Mouse (Mus musculus) midbrain, embryonic 16.5 days (tissue): ENCODE results near the gene Fam107b. TPM values are rescaled to one million over a fixed set of nuclear protein-coding genes. Genes with fewer than 3 reads are reported as not detected.

ENCODE experiments used
- ATAC-seq: fragments of 200-750 bp; cut with Nextera tagmentation; 2 replicates; pipeline ENCODE4 v1.8.0; 2017; ENCODE audit warnings: moderate TSS enrichment
- H3K27ac ChIP-seq: fragments of 300-500 bp; sonication (generic); 2 replicates; pipeline ENCODE4 v1.5.1; 2014; ENCODE audit warnings: mild to moderate bottlenecking, low read length, mixed read lengths
- H3K27me3 ChIP-seq: fragments of 300-500 bp; sonication (generic); 2 replicates; pipeline ENCODE4 v1.6.1; 2014; ENCODE audit warnings: low read depth, low read length, mixed read lengths; ENCODE audit not compliant: control insufficient read depth, insufficient read depth
- H3K36me3 ChIP-seq: fragments of 300-500 bp; sonication (generic); 2 replicates; pipeline ENCODE4 v1.6.1; 2014; ENCODE audit warnings: mild to moderate bottlenecking, low read length, moderate library complexity, mixed read lengths; ENCODE audit not compliant: control insufficient read depth, insufficient read depth
- H3K4me1 ChIP-seq: fragments of 300-500 bp; sonication (generic); 2 replicates; pipeline ENCODE4 v1.6.1; 2014; ENCODE audit warnings: mild to moderate bottlenecking, low read length, mixed read lengths; ENCODE audit not compliant: control insufficient read depth, insufficient read depth
- H3K4me2 ChIP-seq: fragments of 300-500 bp; sonication (generic); 2 replicates; pipeline ENCODE4 v1.6.1; 2014; ENCODE audit warnings: mild to moderate bottlenecking, low read length, mixed read lengths
- H3K4me3 ChIP-seq: fragments of 300-500 bp; sonication (generic); 2 replicates; pipeline ENCODE4 v1.5.1; 2014; ENCODE audit warnings: low read depth, mild to moderate bottlenecking, low read length, moderate library complexity, mixed read lengths
- H3K9ac ChIP-seq: fragments of 300-500 bp; sonication (generic); 2 replicates; pipeline ENCODE4 v1.6.1; 2014; ENCODE audit warnings: low read depth, low read length, mixed read lengths
- H3K9me3 ChIP-seq: fragments of 300-500 bp; sonication (generic); replicated peaks from 2 replicates; pipeline ENCODE4 v1.6.1; 2014; ENCODE audit warnings: mild to moderate bottlenecking, low read length, mixed read lengths; ENCODE audit not compliant: control insufficient read depth, poor library complexity, severe bottlenecking
- WGBS: fragments of 180-500 bp; shearing (Covaris S2); extraction: QIAGEN DNeasy Blood & Tissue Kit; methylation state at CpG from one replicate; pipeline ENCODE4 v1.1.7; 2014; 5-methylcytosine and 5-hydroxymethylcytosine counted together
- polyA plus RNA-seq: library from polyadenylated mRNA; unstranded; fragments of >200 nt; fragmentation: Nextera tagmentation; extraction: Ambion mirVana; gene quantifications from 2 replicates; pipeline ENCODE4 v1.2.1, GENCODE M21; 2015

The Fam107b gene
- polyA plus RNA-seq, 1 experiment from 2014 or later = 27.9 TPM

DNA sequence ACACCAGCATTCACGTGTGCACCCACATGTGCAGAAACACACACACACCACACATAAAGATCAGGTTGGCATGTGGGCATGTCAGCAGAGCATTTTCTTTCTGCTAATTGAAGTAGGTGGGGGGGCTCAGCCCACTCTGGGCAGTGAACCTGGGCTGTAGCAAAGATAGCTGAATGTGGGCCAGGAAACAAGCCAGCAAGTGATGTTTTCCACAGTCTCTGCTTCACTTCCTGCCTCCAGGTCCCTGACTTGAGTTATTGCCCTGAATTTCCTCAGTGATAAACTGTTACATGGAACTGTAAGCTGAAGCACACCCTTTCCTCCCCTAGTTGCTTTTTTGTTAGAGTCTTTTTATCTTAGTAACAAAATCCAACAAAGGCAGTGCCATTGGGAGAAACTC, 6.1 kb downstream of the Fam107b start:
- Histone ChIP-seq H3K36me3 (no peaks in the 10 kb centered on the region), H3K9me3 (no peaks in the 10 kb centered on the region), H3K27ac (no peak overlapping the region), H3K27me3 (no peaks in the 10 kb centered on the region), H3K4me2 (no peak overlapping the region), H3K4me1 (no peaks in the 10 kb centered on the region), H3K9ac (no peak overlapping the region), H3K4me3 (no peak overlapping the region)
- no peak for ATAC-seq
- 86% methylated on average over 1 of the region's 1 CpGs for WGBS

DNA sequence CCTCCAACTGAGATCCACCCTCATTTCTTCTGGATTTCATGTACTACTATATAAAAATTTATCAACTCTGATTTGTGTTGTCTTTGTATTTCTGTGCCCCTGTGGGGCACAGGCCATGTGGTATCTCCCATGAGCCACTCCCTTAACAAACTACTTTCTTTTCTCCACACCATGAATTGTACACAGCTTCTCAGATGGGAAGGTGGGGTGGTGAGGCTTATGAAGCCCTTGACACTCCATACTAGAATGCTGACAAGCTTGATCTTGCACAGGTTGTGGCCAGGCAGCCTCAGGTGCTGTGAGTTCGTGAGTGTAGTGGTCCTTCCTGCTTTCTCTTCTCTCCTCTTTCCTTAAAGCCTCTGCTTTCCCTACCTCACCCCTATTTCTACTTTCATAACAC, 6.9 kb downstream of the Fam107b start:
- Histone ChIP-seq H3K4me3 (no peak overlapping the region), H3K4me2 (no peak overlapping the region), H3K9ac (no peak overlapping the region), H3K27me3 (no peaks in the 10 kb centered on the region), H3K9me3 (no peaks in the 10 kb centered on the region), H3K4me1 (no peaks in the 10 kb centered on the region), H3K27ac (no peak overlapping the region), H3K36me3 (no peaks in the 10 kb centered on the region)
- 69% methylated on average over 1 of the region's 1 CpGs for WGBS
- ATAC-seq = no peak

DNA sequence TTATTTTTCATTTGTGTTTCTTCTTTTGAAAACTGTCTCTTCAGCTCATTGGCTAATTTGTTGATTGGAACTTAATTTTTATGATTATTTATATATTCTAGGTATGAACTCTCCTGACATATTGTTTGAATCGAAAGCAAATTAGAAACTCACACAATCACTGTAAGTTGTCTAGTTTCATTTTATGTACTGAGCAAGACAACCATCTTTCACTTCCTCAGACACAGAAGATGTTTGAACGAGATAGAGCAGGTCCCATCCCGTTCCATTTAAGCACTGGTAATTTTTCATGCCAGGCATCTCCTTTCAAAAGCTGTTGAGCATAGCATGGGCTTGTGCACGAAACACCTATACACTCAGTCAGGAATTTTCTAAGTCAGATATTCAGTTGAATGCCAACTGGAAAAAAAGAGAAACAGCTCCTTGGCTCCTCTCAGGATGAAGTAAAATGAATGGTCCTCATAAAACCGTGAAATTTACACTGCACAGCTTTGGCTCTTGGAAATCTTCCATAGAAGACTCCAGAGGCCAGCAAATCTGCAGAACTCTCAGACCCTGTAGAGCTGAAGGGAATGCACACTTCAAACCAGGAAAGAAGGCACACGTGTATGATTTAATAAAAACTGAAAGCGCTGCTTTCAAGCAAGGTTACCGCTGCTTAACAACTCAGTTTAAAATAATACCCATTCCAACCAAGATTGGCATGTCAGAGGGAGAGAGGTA, 8.1 kb downstream of the Fam107b start:
- Histone ChIP-seq H3K27me3 (no peaks in the 10 kb centered on the region), H3K4me3 (no peak overlapping the region), H3K4me1 (no peaks in the 10 kb centered on the region), H3K27ac (no peak overlapping the region), H3K9ac (no peak overlapping the region), H3K36me3 (no peaks in the 10 kb centered on the region), H3K4me2 (no peak overlapping the region), H3K9me3 (no peaks in the 10 kb centered on the region)
- WGBS = 88% methylated on average over 8 of the region's 8 CpGs
- no peak for ATAC-seq

DNA sequence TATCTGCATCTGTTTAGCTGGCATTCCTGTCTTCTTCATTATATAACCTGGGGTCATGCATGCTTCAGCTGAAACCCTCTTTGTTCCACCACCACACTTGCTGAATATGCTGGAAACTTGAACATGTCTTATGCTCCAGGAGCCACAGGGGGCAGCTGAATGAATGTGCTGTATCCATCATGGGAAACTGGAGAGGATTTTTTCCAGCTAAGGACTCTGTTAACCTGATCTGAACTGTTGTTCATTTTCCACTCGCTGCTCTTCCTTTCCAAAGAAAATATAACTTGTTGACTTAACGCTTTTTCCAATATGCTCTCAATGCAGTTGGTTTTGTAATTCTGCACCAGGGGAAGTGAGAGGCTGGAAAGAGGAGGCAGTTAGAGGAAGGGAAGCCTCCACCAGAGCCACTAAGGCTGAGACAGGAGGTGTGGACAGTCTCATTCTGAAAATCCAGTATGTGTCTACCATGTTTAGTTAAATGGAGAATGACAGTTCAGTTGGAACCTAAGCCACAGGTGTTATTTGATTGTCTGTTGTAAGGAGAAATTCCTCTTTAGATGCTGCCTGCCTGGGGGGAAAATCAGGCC, 9.1 kb downstream of the Fam107b start:
- H3K4me2 ChIP-seq = no peak overlapping the region
- H3K4me3 ChIP-seq = no peak overlapping the region
- no peaks in the 10 kb centered on the region for H3K36me3 ChIP-seq
- H3K9me3 ChIP-seq = no peaks in the 10 kb centered on the region
- no peak for ATAC-seq
- 78% methylated on average over 2 of the region's 2 CpGs for WGBS
- no peak overlapping the region for H3K9ac ChIP-seq
- H3K27ac ChIP-seq = no peak overlapping the region
- H3K27me3 ChIP-seq = no peaks in the 10 kb centered on the region
- H3K4me1 ChIP-seq = no peaks in the 10 kb centered on the region

DNA sequence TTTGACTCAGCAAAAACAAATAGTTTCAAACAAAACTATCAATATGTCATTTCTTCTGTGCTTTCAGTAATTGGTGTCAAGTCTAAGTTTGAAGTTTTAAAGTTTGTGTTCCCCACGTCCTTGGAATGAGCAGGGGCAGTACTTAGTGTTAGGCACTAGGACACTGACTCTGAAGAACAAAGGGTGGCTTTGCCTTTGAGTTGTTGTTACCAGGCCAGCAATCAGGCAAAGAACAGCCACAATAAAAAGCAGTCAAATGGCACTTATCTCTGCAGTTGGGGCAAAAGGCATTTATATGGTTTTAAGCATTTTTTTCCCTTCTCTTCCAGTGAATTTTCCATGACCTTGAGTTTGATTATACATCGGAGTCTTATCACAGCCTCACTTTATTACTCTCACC, 12.5 kb downstream of the Fam107b start:
- H3K4me1 ChIP-seq = no peaks in the 10 kb centered on the region
- ATAC-seq = no peak
- no peaks in the 10 kb centered on the region for H3K36me3 ChIP-seq
- 79% methylated on average over 2 of the region's 2 CpGs for WGBS
- H3K4me3 ChIP-seq = no peak overlapping the region
- H3K4me2 ChIP-seq = no peak overlapping the region
- no peaks in the 10 kb centered on the region for H3K9me3 ChIP-seq
- no peak overlapping the region for H3K9ac ChIP-seq
- H3K27me3 ChIP-seq = no peaks in the 10 kb centered on the region
- H3K27ac ChIP-seq = no peak overlapping the region

DNA sequence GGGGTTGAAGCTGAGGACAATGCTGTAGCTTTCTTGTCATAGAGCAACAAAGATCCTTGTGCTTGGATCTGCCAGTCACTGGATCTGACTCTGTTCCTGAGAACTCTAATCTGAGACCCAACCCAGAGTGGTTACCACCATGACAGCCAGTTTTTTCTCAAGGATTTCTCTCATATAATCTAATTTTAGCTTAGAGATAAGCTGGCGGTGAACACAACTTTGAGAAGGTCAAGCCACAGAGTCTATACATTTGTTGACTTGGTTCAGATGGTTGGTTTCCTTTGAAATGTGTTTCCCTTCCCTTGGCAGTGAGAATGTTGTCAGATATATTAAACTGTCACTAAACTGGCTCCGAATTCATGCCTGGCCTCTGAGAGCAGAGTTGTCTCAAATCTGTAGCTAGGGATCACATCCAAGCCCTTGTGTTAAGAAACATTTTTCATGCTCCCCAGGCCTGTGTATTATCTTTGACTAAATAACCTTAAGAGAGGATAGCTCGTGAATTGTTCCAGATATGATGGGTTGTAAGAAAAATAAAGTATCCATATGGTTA, 15.0 kb downstream of the Fam107b start:
- Histone ChIP-seq H3K4me3 (no peak overlapping the region), H3K4me2 (no peak overlapping the region), H3K27me3 (no peaks in the 10 kb centered on the region), H3K27ac (no peak overlapping the region), H3K9ac (no peak overlapping the region), H3K4me1 (no peaks in the 10 kb centered on the region), H3K36me3 (no peaks in the 10 kb centered on the region), H3K9me3 (no peaks in the 10 kb centered on the region)
- WGBS = 85% methylated on average over 3 of the region's 3 CpGs
- no peak for ATAC-seq

DNA sequence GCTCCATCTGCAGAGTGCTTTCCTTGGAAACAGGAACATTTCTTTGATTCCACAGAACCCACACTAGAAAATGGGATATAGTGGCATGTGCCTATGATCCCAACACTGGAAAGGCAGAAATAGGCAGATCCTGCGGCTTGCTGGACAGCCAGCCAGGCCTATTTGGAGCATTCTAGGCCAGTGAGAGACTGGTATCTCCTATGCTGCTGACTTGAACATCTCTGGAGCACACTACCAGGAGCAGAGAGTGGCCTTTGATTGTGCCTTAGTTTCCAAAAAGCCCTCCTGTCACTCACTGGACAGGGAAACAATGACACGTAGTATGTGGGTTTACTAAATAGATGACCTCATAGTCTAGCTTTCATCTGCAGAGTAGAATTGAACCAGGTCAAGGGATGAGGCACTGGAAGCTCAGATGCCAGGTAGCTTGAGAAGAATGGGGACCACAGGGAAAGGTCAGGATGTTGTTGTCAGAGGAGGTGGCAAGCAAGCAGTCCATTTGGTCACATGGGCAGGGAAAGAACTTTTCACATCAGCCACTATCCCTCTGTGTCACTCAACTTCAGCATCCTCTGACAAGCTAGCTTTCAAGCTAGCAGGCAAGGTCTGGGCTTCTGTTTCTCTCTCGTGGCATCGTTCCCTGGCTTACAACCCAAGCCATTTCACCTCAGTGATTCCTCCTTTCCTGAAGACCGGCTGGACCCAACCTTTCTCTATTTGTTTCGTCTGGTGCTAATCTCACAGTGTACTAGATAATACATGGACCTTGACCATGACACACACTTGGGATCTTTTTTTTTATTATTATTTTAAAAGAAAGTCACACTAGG, 20.0 kb downstream of the Fam107b start:
- no peak overlapping the region for H3K4me3 ChIP-seq
- 88% methylated on average over 6 of the region's 6 CpGs for WGBS
- no peak overlapping the region for H3K4me2 ChIP-seq
- H3K36me3 ChIP-seq = no peaks in the 10 kb centered on the region
- no peak for ATAC-seq
- H3K4me1 ChIP-seq = no peaks in the 10 kb centered on the region
- no peak overlapping the region for H3K9ac ChIP-seq
- no peak overlapping the region for H3K27ac ChIP-seq
- no peaks in the 10 kb centered on the region for H3K9me3 ChIP-seq
- no peaks in the 10 kb centered on the region for H3K27me3 ChIP-seq

DNA sequence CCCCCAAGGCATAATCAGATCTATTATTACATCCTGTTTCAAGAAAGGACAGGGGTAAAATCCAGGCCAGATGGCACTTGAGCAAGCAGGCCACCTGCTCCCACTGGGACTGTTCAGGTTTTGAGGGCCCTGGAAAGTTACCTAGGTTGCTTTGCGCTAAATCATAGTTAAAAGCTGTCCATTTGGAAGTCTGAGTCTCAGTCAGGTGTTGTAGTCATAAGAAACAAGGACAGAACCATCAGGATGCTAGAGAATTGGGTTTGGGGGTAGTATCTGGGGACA, 20.6 kb downstream of the Fam107b start:
- H3K9ac ChIP-seq = no peak overlapping the region
- H3K27ac ChIP-seq = no peak overlapping the region
- H3K27me3 ChIP-seq = no peaks in the 10 kb centered on the region
- WGBS = 97% methylated on average over 1 of the region's 1 CpGs
- H3K36me3 ChIP-seq = no peaks in the 10 kb centered on the region
- no peak for ATAC-seq
- no peaks in the 10 kb centered on the region for H3K4me1 ChIP-seq
- no peaks in the 10 kb centered on the region for H3K9me3 ChIP-seq
- H3K4me3 ChIP-seq = no peak overlapping the region
- no peak overlapping the region for H3K4me2 ChIP-seq
